Mouse (Mus musculus) retina, embryonic 14.5 days (tissue): ENCODE measurements at regions not wholly inside any gene's neighbourhood (a gene's known extent, or its start where the extent isn't known, plus 50 kb on each side); places are given as distances from the start of the nearest gene placed in this dataset.

Experiments used
- DNase-seq: peaks from one replicate; pipeline ENCODE4 v3.0.0-alpha.2; 2015; ENCODE audit warnings: low spot score

DNA sequence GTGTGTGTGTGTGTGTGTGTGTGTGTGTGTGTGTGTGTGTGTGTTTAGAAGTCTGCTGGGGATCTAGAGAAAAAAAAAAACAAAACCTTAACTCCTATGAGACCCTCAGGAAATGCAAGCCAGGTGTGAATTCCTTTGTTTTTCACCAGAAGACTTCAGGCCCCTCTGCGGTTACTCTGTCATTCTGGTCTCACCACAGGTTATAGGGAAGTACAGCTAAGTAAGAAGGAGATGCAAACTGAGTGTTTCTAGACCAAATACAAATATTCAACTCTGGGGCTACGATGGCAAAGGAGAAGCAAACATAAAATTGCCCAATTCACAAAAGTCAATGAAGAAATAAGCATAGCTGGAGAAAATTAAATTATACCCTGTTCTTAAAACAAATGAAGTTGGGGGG lies 54.9 kb upstream of the Basp1 start:
- no peak for DNase-seq

DNA sequence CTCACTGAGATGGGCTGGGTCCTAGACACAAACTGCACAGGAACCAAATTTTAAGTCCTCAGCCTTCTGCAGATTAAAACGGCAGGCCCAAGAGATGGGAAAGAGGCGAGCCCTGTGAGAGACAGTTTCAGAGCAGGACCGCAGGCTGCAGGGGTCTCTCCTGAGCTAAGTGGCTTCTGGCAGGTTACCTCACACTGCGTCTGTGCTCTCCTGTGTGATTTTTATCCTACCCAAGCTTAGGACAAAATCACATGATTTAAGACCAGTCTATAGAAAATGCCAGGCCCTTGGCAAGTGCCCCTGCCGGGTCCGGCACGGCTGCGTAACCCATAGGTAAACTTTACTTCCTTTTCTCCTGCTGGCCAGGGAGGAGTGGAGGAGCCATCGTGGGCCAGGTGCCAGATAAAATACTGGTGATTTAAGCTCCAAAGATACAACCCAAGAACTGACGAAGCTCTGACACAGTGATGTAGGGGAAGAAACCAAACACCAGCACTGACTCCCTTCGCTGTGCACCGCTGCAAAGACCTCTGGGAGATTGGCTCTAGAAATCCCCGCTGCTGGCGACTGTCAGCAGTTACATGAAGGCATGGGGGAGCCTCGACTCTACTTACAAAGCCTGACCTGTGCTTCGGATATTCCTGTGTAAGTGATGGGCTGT lies 55.8 kb upstream of the Basp1 start:
- DNase-seq = no peak

DNA sequence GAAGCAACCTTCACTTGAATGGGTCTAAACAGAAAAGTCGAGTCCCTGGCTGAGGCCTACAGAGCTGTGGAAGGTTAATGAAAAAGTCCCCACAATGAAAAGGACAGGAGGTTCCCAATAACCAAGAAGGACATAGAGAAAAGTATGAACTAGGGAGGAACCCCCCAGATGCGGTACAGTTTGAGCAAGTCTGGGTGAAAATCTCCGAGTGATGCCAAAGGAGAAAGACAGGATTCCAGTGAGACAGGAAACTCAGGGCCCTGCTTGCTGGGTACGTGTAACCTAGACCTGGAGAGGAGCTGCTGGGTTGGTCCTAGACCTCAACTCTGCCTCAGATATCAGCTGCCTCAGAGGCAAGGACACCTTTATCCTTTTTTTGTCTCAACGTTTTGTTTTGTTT lies 57.8 kb upstream of the Basp1 start:
- no peak for DNase-seq

DNA sequence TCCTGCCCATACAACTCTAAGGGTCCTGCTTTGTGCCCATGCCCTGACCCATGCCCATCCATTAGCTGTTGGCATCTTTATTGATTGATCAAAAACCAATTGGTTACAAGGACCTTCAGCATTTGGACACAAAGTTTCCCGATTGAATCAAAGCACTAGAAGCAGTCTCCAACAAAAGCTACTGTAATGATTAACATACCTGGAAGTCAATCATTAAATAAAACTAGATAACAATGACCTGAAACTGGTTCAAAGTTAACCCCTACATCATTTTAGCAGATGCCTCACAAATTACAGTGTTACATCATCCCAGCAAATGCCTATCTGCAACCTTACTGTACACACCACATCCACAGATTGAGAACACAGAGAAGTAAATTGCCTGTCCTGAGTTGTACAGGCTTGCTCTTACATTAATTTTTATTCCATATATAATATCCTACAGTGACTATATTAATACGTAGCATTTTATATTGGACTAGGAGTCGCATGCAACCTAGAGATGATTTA lies 59.7 kb upstream of the Basp1 start:
- DNase-seq = no peak

DNA sequence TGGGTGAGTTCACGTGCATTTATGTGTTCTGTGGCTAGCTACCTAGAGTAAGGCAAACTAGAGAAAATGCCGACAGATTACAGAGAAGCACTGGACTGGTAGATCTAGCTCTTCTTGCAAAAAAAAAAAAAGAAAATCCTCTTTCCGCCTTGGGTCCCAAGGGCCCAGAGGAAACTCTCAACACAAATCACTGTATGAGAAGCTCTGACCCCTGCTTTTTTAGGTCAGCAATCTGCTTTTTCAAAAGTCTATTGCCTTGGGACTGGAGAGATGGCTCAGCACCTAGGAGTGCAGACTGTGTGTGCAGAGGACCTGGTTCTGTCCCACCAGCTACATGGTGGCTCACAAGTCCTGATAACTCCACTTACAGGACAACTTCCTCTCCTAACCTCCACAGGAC lies 60.5 kb upstream of the Basp1 start:
- no peak for DNase-seq

DNA sequence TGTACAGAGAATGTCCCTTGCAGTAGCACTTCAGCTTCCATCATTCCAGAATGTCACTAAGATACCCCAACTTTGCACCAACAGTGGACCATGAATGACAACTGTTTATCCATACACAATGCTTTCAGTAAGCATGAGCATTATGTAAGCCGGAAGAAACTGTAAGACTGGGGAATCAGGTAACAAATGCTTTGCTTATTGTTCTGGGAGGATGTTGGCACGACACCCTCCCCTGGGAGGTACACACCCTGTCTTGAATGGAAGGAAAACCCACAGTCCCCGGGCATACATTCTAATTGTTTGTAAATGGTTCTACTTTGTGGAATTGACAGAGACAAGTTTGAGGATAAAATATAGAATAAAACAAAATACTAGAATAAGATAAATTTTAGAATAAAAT lies 69.0 kb upstream of the Basp1 start:
- DNase-seq = no peak

- DNase-seq = no peak
Measured at GRCm38 (mm10) chr15:25485372-25485771, 71.8 kb upstream of the Basp1 start.

GRCm38 (mm10) chr15:25486158-25486557 lies 72.6 kb upstream of the Basp1 start:
- DNase-seq = peak; percentile 67

DNA sequence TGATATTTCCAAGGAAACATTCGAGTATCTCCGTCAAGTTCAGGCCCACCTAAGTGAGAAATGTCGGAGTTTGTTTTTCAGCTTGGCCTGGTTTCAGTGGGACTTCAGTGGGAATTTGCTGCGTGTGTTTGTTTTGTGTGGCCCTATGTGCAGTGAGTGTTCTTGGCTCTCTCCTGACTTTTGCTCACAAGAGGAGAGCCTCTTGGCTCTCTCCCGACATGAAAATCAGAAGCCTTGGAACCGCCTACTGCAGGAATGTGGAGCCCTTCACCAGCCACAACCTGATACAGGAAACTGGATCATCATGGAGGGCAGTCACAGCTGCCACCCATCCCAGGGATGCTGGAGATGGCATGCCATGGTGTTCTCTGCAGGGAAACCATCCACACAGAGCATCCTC lies 76.2 kb upstream of the Basp1 start:
- DNase-seq = no peak

- no peak for DNase-seq
Measured at GRCm38 (mm10) chr15:25492161-25492746, 78.7 kb upstream of the Basp1 start.

DNA sequence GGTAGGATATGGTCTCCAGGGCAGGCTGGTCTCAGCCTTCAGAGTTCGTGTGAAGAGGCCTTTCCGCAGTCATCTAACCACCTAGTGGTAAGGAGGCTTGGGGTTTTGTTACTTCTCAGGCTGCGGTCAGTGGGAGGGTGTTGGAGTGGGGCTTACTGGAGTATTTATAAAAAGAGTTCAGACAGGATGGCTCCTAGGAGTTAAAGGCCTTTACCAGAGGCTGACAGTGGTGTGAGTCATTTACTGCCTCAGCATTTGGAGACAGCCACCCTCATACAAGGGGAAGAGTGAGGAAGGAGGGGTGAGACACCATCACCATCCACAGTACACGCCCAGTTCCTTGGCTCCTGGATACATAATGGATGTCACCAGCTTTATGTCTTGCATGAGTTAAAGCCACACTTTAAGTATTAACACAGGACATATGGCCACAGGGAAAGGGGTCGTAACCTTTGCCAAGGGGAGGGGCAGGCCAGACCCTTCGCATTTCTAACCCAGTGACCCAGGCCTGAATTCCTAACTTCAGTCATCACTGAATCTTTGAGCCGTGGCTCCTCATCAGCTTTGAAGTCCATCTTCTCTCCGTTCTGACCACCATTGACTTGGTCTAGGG lies 81.2 kb upstream of the Basp1 start:
- DNase-seq = no peak

GRCm38 (mm10) chr15:25495926-25496644 lies 82.5 kb upstream of the Basp1 start:
- DNase-seq = no peak

- DNase-seq = no peak
Measured at GRCm38 (mm10) chr15:25497743-25498142, 84.2 kb upstream of the Basp1 start.

DNA sequence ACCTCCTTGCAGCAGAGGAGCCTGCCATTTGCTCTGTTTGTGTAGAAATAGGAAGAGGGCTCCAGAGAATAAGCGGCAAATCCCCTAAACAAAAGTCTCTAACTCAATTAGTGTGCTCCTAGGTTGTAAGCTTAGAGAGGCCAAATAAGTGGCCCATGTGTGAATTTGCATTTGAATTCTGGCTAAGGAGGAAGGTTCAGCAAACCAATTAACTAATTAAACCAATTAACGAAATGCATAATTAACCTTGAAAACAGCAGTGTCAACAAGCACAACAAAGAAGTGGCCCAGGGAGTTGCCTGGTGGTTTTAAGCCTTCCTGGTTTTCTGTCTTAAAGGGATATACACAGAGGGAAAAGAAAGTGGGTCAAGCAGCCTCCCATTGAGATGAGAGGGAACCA lies 84.9 kb upstream of the Basp1 start:
- DNase-seq = peak; percentile 66

DNA sequence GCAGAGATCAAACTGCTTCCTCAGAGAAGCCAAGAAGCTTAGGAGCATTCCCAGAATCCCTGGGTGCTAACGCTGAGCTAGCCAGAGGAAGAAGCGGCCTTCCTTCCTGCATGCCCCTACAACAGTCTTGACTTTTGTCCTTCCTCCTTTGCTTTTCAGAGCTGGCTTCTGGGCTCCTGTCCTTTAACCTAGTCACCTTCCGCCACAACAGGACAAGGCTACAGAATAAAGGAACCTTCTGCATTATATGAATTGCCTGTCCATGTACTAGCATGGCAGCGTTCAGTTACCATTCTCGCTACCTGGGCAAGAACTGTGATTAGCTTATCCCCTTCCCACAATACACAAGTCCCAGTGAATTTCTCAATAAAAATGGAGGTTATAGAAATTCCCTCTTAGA lies 88.9 kb upstream of the Basp1 start:
- no peak for DNase-seq

DNA sequence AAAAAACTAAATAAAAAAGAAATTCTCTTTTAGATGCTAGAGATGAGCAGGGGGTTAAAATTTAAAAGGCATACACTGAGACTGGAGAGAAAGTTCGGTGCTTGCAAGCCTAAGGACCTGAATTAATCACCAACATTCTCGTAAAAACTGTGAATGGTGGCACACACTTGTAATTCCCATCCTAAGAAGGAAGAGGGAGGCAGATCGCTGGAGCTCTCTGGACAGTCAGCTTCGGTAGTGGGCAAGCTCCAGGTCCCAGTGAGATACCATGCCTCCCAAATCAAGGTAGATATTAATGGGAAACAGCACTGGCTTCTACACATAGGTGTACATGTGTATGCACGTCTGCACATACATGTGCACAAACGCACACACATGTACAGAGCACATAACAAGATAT lies 89.5 kb upstream of the Basp1 start:
- DNase-seq = no peak

- peak; percentile 51 for DNase-seq
Measured at GRCm38 (mm10) chr15:25509139-25509538, 95.6 kb upstream of the Basp1 start.

DNA sequence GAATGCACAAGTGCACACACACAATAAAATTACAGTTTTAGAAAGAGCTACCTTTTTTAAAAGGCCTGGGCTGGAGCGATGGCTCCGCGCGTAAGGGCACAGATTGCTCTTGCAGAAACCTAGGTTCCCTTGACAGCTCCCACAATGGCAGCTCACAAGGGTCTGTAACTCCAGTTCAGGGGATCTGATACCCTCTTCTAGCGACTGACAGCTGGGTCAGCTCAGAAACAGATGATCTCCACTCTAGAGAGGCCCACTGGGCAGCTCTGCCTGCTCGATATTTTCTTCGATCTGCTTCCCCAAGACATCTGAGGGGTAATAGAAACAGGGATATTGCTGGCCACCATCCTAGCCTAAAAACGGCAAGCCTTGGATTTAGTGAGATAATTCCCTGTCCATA lies 96.0 kb upstream of the Basp1 start:
- peak; percentile 24 for DNase-seq

- DNase-seq = no peak
Measured at GRCm38 (mm10) chr15:25510060-25510492, 96.5 kb upstream of the Basp1 start.

GRCm38 (mm10) chr15:25518025-25518928 lies 104.0 kb upstream of the Myo10 start:
- no peak for DNase-seq

DNA sequence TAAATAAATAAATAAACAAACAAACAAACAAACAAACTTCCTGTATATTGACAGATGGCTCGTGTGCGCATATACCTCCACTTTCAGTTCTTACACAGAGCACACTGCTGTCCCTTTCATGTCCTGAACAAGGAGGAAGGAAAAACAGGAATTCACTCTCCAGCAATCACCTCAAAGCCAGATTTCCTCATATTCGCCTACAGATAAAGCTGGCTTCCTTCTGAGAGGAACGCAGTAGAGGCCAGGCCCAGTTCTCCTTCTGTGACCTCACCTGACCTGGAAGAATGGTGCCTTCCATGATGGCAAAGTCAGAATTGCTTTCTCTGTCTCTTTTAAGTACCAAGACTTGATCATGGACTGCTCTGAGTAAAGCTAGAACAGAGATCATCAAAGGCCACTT lies 98.1 kb upstream of the Myo10 start:
- no peak for DNase-seq

GRCm38 (mm10) chr15:25525337-25525736 lies 97.0 kb upstream of the Myo10 start:
- DNase-seq = no peak
